Mouse (Mus musculus) G1E (cell line): ENCODE measurements around the gene Btbd6.

Experiments
- CTCF ChIP-seq: IDR thresholded peaks from 2 replicates; pipeline ENCODE4 v1.5.1; 2012; ENCODE audit warnings: low read depth, low read length, inconsistent platforms, mixed read lengths
- GATA1 ChIP-seq: IDR thresholded peaks from 2 replicates; pipeline ENCODE4 v1.6.1; 2012; ENCODE audit warnings: borderline replicate concordance, low read length, inconsistent platforms, mixed read lengths
- TAL1 ChIP-seq: conservative IDR thresholded peaks from 2 replicates; pipeline ENCODE4 v1.6.1; 2012; ENCODE audit warnings: low read depth, low read length, inconsistent platforms, mixed read lengths

- no peak for TF ChIP-seq CTCF
- TF ChIP-seq GATA1: no peak
- TF ChIP-seq TAL1: no peak
Observed at GRCm38 (mm10) chr12:113002667-113003066, 26.4 kb downstream of the Btbd6 start.
